Mouse (Mus musculus): Measurements from ENCODE around the gene Cd79a. TPM values are rescaled to one million over a fixed set of nuclear protein-coding genes. Genes with fewer than 3 reads are reported as not detected.

Gene Cd79a
- polyA plus RNA-seq, 1 experiment from 2014 or later = 0.25 TPM

GRCm38 (mm10) chr7:24903444-24903825 is 6.3 kb downstream of the Cd79a start:
- Histone ChIP-seq H3K9ac (ENCODE audit: low read length) (peak overlapping the region; percentile 83), H3K4me3 (ENCODE audit: low read depth, low read length) (peak overlapping the region; percentile 73), H3K9me3 (ENCODE audit: control insufficient read depth, low read length) (no peaks in the 10 kb centered on the region), H3K4me1 (replicated peaks; ENCODE audit: control insufficient read depth, insufficient read depth) (no peaks in the 10 kb centered on the region; the same call in 1 of the 2 replicates), H3K27ac (replicated peaks) (peak overlapping the region; percentile 93), H3K4me2 (replicated peaks; ENCODE audit: low read depth) (peak overlapping the region; percentile 90), H3K36me3 (ENCODE audit: control insufficient read depth, insufficient read depth, low read length) (peaks cover under 1% of the 10 kb centered on the region; the same call in 1 of the 2 replicates), H3K27me3 (ENCODE audit: control insufficient read depth, insufficient read depth, low read length) (no peaks in the 10 kb centered on the region)
- no peak for DNase-seq (ENCODE audit: low spot score)
- no peak for TF ChIP-seq EP300 (optimal IDR thresholded peaks at IDR 0.05)
- TF ChIP-seq CTCF (IDR thresholded peaks at IDR 0.05; ENCODE audit: low read depth) = no peak
- no peak for ATAC-seq (ENCODE audit: low FRiP score, low TSS enrichment)
- WGBS = 14% methylated on average over 10 of the region's 10 CpGs

GRCm38 (mm10) chr7:24904070-24904483 is 6.9 kb downstream of the Cd79a start:
- peak overlapping the region; percentile 93 for H3K27ac ChIP-seq (replicated peaks)
- H3K9me3 ChIP-seq (ENCODE audit: control insufficient read depth, low read length) = no peaks in the 10 kb centered on the region
- peak; percentile 96 for ATAC-seq (ENCODE audit: low FRiP score, low TSS enrichment)
- no peaks in the 10 kb centered on the region; the same call in 1 of the 2 replicates for H3K4me1 ChIP-seq (replicated peaks; ENCODE audit: control insufficient read depth, insufficient read depth)
- H3K4me2 ChIP-seq (replicated peaks; ENCODE audit: low read depth) = peak overlapping the region; percentile 90
- TF ChIP-seq CTCF (IDR thresholded peaks at IDR 0.05; ENCODE audit: low read depth) = peak; percentile 86
- TF ChIP-seq EP300 (optimal IDR thresholded peaks at IDR 0.05) = no peak
- peak overlapping the region; percentile 72 for H3K9ac ChIP-seq (ENCODE audit: low read length)
- H3K4me3 ChIP-seq (ENCODE audit: low read depth, low read length) = peak overlapping the region; percentile 73
- DNase-seq (ENCODE audit: low spot score) = peak; percentile 99
- no peaks in the 10 kb centered on the region for H3K27me3 ChIP-seq (ENCODE audit: control insufficient read depth, insufficient read depth, low read length)
- H3K36me3 ChIP-seq (ENCODE audit: control insufficient read depth, insufficient read depth, low read length) = peaks cover 5% of the 10 kb centered on the region; the same call in 1 of the 2 replicates
- WGBS = under 1% methylated on average over 30 of the region's 30 CpGs

DNA sequence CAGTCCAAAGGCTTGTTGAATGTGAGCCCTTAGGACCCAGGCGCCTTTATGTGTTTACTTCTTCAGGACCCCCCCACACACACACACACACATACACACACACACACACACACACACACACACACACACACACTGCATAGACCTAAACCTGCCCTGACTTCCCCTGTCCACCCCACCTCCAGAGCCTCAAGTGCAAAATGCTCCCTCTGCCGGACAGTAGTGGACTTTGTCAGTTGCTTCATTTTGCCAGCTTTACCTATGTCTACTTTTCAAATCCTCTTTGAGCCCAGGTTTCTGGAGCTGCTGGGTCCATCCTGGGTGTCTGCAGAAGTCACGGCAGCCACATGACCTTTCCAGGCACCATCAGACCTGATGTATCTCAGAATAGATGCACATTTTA is 7.8 kb downstream of the Cd79a start:
- 0 out of 2 replicates have a peak, but pooled peaks have one; percentile 24 for ATAC-seq (ENCODE audit: low FRiP score, low TSS enrichment)
- TF ChIP-seq CTCF (IDR thresholded peaks at IDR 0.05; ENCODE audit: low read depth) = peak; percentile 87
- TF ChIP-seq EP300 (optimal IDR thresholded peaks at IDR 0.05) = no peak

DNA sequence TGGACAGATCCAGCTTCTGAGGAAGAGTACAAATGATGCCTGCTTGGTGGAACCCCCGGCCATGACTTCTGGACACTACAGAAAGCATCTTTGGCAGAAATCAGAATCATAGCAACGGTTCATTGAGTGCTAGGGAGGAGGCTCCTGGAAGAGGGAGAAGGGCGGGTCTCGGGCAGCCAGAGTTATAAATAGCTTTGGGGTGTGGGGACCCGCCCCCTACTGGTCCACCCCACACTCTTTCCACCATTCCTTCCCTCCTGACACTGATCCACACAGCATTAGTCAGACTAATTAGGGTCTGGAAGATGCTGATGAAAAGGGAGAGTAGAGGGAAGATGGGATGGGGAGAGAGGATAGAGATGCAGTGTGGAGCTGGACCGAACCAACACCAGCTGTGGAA is 9.4 kb downstream of the Cd79a start:
- no peaks in the 10 kb centered on the region for H3K9me3 ChIP-seq (ENCODE audit: control insufficient read depth, low read length)
- H3K36me3 ChIP-seq (ENCODE audit: control insufficient read depth, insufficient read depth, low read length) = peaks cover 12% of the 10 kb centered on the region; the same call in 1 of the 2 replicates
- no peaks in the 10 kb centered on the region for H3K27me3 ChIP-seq (ENCODE audit: control insufficient read depth, insufficient read depth, low read length)
- no peak overlapping the region for H3K4me2 ChIP-seq (replicated peaks; ENCODE audit: low read depth)
- ATAC-seq (ENCODE audit: low FRiP score, low TSS enrichment) (no peak), DNase-seq (ENCODE audit: low spot score) (peak; percentile 45)
- H3K9ac ChIP-seq (ENCODE audit: low read length) = no peak overlapping the region
- H3K27ac ChIP-seq (replicated peaks) = no peak overlapping the region
- H3K4me1 ChIP-seq (replicated peaks; ENCODE audit: control insufficient read depth, insufficient read depth) = no peaks in the 10 kb centered on the region; the same call in 1 of the 2 replicates
- no peak for TF ChIP-seq EP300 (optimal IDR thresholded peaks at IDR 0.05)
- peak; percentile 26 for TF ChIP-seq CTCF (IDR thresholded peaks at IDR 0.05; ENCODE audit: low read depth)
- 20% methylated on average over 6 of the region's 6 CpGs for WGBS
- H3K4me3 ChIP-seq (ENCODE audit: low read depth, low read length) = no peak overlapping the region

More for the DNA sequence above, 7.8 kb downstream of the Cd79a start:
- H3K4me2 ChIP-seq (replicated peaks; ENCODE audit: low read depth) = peak overlapping the region; percentile 90
- H3K9me3 ChIP-seq (ENCODE audit: control insufficient read depth, low read length) = no peaks in the 10 kb centered on the region
- peaks cover 11% of the 10 kb centered on the region; the same call in 1 of the 2 replicates for H3K36me3 ChIP-seq (ENCODE audit: control insufficient read depth, insufficient read depth, low read length)
- WGBS = 11% methylated on average over 3 of the region's 3 CpGs
- H3K4me1 ChIP-seq (replicated peaks; ENCODE audit: control insufficient read depth, insufficient read depth) = no peaks in the 10 kb centered on the region; the same call in 1 of the 2 replicates
- H3K27me3 ChIP-seq (ENCODE audit: control insufficient read depth, insufficient read depth, low read length) = no peaks in the 10 kb centered on the region
- H3K27ac ChIP-seq (replicated peaks) = peak overlapping the region; percentile 93; the same call in 1 of the 2 replicates
- DNase-seq (ENCODE audit: low spot score) = peak; percentile 79
- H3K4me3 ChIP-seq (ENCODE audit: low read depth, low read length) = peak overlapping the region; percentile 73
- peak overlapping the region; percentile 72; the same call in 1 of the 2 replicates for H3K9ac ChIP-seq (ENCODE audit: low read length)

DNA sequence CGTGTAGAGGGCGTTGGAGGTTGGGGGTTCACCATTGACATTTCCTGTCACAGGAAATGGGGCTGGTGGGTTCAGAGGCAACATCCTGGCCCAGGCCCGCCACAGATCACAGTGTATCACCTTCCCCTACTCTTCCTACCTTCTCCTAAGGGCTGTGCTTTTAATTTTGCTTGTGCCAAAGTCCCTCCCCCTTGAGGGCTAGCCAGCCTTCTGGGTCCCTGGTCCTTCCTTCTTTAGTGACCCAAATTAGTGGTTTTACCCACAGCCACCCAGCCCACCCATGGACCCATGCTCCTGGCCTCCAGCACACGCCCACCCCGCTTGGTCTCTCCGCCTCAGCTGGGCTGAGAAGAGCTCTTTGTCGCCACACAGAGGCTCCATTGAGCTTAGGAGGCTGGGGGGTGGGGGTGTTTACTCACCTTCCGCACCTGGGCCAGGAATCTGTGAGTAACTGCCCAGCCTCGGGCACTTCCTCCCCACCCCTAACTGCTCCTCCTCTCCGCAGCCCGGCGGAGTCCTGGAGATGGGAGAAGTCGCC is 10.1 kb downstream of the Cd79a start:
- H3K4me1 ChIP-seq (replicated peaks; ENCODE audit: control insufficient read depth, insufficient read depth) = no peaks in the 10 kb centered on the region; the same call in 1 of the 2 replicates
- H3K36me3 ChIP-seq (ENCODE audit: control insufficient read depth, insufficient read depth, low read length) = peaks cover 12% of the 10 kb centered on the region; the same call in 1 of the 2 replicates
- no peak overlapping the region for H3K4me3 ChIP-seq (ENCODE audit: low read depth, low read length)
- ATAC-seq (ENCODE audit: low FRiP score, low TSS enrichment) = peak; percentile 36; the same call in 1 of the 2 replicates
- peak overlapping the region; percentile 24; the same call in 1 of the 2 replicates for H3K27ac ChIP-seq (replicated peaks)
- 30% methylated on average over 13 of the region's 13 CpGs for whole genome bisulfite sequencing
- peak overlapping the region; percentile 13; the same call in 1 of the 2 replicates for H3K9ac ChIP-seq (ENCODE audit: low read length)
- peak; percentile 86 for DNase-seq (ENCODE audit: low spot score)
- H3K27me3 ChIP-seq (ENCODE audit: control insufficient read depth, insufficient read depth, low read length) = no peaks in the 10 kb centered on the region
- TF ChIP-seq CTCF (IDR thresholded peaks at IDR 0.05; ENCODE audit: low read depth) (peak; percentile 55), EP300 (optimal IDR thresholded peaks at IDR 0.05) (no peak)
- H3K9me3 ChIP-seq (ENCODE audit: control insufficient read depth, low read length) = no peaks in the 10 kb centered on the region
- 0 out of 2 replicates have a peak overlapping the region, but pooled peaks have one; percentile 23 for H3K4me2 ChIP-seq (replicated peaks; ENCODE audit: low read depth)

DNA sequence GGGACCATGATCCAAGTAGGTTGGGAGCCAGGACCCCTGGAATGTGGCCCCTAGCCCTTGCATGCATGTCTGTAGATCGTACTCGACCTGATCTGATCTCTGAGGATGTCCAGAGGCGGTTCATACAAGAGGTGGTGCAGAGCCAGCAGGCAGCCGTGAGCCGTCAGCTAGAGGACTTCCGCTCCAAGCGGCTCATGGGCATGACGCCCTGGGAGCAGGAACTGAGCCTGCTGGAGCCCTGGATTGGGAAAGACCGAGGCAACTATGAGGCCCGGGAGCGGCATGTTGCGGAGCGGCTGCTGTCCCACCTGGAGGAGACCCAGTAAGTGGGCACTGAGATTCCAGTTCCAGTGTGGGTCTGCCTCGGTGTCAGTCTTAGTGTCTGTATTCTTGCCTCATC is 15.3 kb downstream of the Cd79a start:
- no peak overlapping the region for H3K27ac ChIP-seq (replicated peaks)
- peaks cover 19% of the 10 kb centered on the region for H3K36me3 ChIP-seq (ENCODE audit: control insufficient read depth, insufficient read depth, low read length)

More for the DNA sequence above, 15.3 kb downstream of the Cd79a start:
- Histone ChIP-seq H3K4me1 (replicated peaks; ENCODE audit: control insufficient read depth, insufficient read depth) (no peaks in the 10 kb centered on the region), H3K9me3 (ENCODE audit: control insufficient read depth, low read length) (no peaks in the 10 kb centered on the region), H3K4me2 (replicated peaks; ENCODE audit: low read depth) (no peak overlapping the region), H3K27me3 (ENCODE audit: control insufficient read depth, insufficient read depth, low read length) (no peaks in the 10 kb centered on the region), H3K4me3 (ENCODE audit: low read depth, low read length) (no peak overlapping the region), H3K9ac (ENCODE audit: low read length) (no peak overlapping the region)
- TF ChIP-seq CTCF (IDR thresholded peaks at IDR 0.05; ENCODE audit: low read depth) (no peak), EP300 (optimal IDR thresholded peaks at IDR 0.05) (no peak)
- 89% methylated on average over 14 of the region's 14 CpGs for WGBS
- no peak for DNase-seq (ENCODE audit: low spot score)
- ATAC-seq (ENCODE audit: low FRiP score, low TSS enrichment) = no peak

Measured in stomach, postnatal 0 days (tissue).